In genomic region chr5:103174607-103175006, GRCm38 (mm10) we compare ENCODE assay signal across 16 mouse cellular contexts. TPM values are rescaled to one million over a fixed set of nuclear protein-coding genes. Genes with fewer than 3 reads are reported as not detected.
DNase-seq lines count a peak whose midpoint lies in the region; ATAC-seq and TF ChIP-seq lines count a peak whose summit lies in the region.
"Had no signal": no experiment of that assay in that cellular context is flagged by ENCODE, and none has a peak within 500 bp of the region (broad histone marks: within the 10 kb centered on the region; RNA-seq: fewer than 3 reads in every experiment).

No protein-coding gene starts in this region.

- 0 out of 2 replicates have a peak, but pooled peaks have one; percentile 44 for ATAC-seq in forebrain, postnatal 0 days
- ATAC-seq in midbrain, embryonic 16.5 days = 0 out of 2 replicates have a peak, but pooled peaks have one; percentile 26
- ATAC-seq in lung, postnatal 0 days = no peak
- ATAC-seq: intestine, embryonic 16.5 days had no signal

- H3K27ac ChIP-seq in forebrain, postnatal 0 days (ENCODE audit: low read depth, low read length) = no peak overlapping the region; the same call in 1 of the 2 replicates
- H3K27ac ChIP-seq in forebrain, embryonic 10.5 days = no peak overlapping the region
- H3K27ac ChIP-seq in midbrain, embryonic 16.5 days (ENCODE audit: low read length) = peak overlapping the region; percentile 54; the same call in 1 of the 2 replicates
- no peak overlapping the region for H3K27ac ChIP-seq in embryonic facial prominence, embryonic 10.5 days (replicated peaks)
- no peak overlapping the region for H3K27ac ChIP-seq in lung, postnatal 0 days (ENCODE audit: low read length)
- H3K27ac ChIP-seq: limb, embryonic 15.5 days had no signal

- peaks cover 9% of the 10 kb centered on the region; the same call in 1 of the 2 replicates for H3K4me1 ChIP-seq in forebrain, postnatal 0 days (ENCODE audit: insufficient read depth)
- H3K4me1 ChIP-seq in forebrain, embryonic 10.5 days = peaks cover 12% of the 10 kb centered on the region
- H3K4me1 ChIP-seq in midbrain, embryonic 16.5 days (ENCODE audit: control insufficient read depth, insufficient read depth, low read length) = peaks cover 25% of the 10 kb centered on the region
- peaks cover 6% of the 10 kb centered on the region for H3K4me1 ChIP-seq in embryonic facial prominence, embryonic 10.5 days
- H3K4me1 ChIP-seq in lung, postnatal 0 days (ENCODE audit: insufficient read depth, low read depth, low read length) = no peaks in the 10 kb centered on the region
- H3K4me1 ChIP-seq: limb, embryonic 15.5 days had no signal

- H3K9me3 ChIP-seq in forebrain, postnatal 0 days (ENCODE audit: low read length) = no peaks in the 10 kb centered on the region
- peaks cover 3% of the 10 kb centered on the region; the same call in 1 of the 2 replicates for H3K9me3 ChIP-seq in forebrain, embryonic 10.5 days
- H3K9me3 ChIP-seq in midbrain, embryonic 16.5 days (replicated peaks; ENCODE audit: control insufficient read depth, low read length, poor library complexity, severe bottlenecking) = no peaks in the 10 kb centered on the region; the same call in 1 of the 2 replicates
- H3K9me3 ChIP-seq in embryonic facial prominence, embryonic 10.5 days = 0 out of 2 replicates have a peak, but pooled peaks cover 3% of the 10 kb centered on the region
- no peaks in the 10 kb centered on the region for H3K9me3 ChIP-seq in lung, postnatal 0 days (ENCODE audit: low read length)
- H3K9me3 ChIP-seq: limb, embryonic 15.5 days had no signal

- TF ChIP-seq POLR2A in brain, embryonic 14.5 days (IDR thresholded peaks at IDR 0.05; ENCODE audit: borderline replicate concordance, extremely low read depth, insufficient read depth, insufficient read length, poor library complexity, severe bottlenecking) = no peak

- peak; percentile 44 for DNase-seq in forebrain, postnatal 0 days
- DNase-seq in forebrain, embryonic 10.5 days (ENCODE audit: extremely low spot score, low spot score) = no peak
- peak; percentile 60 for DNase-seq in brain, embryonic 14.5 days (ENCODE audit: low read depth)
- DNase-seq in layer of hippocampus, adult 9-10 months (ENCODE audit: low spot score) = peak; percentile 39
- DNase-seq in embryonic facial prominence, embryonic 10.5 days (ENCODE audit: low spot score) = no peak
- no peak for DNase-seq in spleen, adult 12 weeks (ENCODE audit: low spot score)
- DNase-seq in lung, postnatal 0 days (ENCODE audit: low spot score) = no peak
- DNase-seq: adrenal gland, postnatal 10 days; heart, adult 18-20 months; kidney, postnatal 25 days; lung, adult 2 months; thymus, postnatal 36 days had no signal

- 27% methylated on average over 7 of the region's 7 CpGs for WGBS in forebrain, postnatal 0 days
- 83% methylated on average over 7 of the region's 7 CpGs for WGBS in forebrain, embryonic 10.5 days
- WGBS in midbrain, embryonic 16.5 days = 33% methylated on average over 7 of the region's 7 CpGs
- WGBS in embryonic facial prominence, embryonic 10.5 days = 86% methylated on average over 7 of the region's 7 CpGs
- WGBS in lung, postnatal 0 days = 61% methylated on average over 7 of the region's 7 CpGs

- no peaks in the 10 kb centered on the region for H3K27me3 ChIP-seq in forebrain, postnatal 0 days (ENCODE audit: insufficient read depth, low read length)
- H3K27me3 ChIP-seq in forebrain, embryonic 10.5 days (ENCODE audit: poor library complexity, severe bottlenecking) = no peaks in the 10 kb centered on the region
- H3K27me3 ChIP-seq in midbrain, embryonic 16.5 days (ENCODE audit: control insufficient read depth, insufficient read depth, low read depth, low read length) = no peaks in the 10 kb centered on the region
- no peaks in the 10 kb centered on the region for H3K27me3 ChIP-seq in embryonic facial prominence, embryonic 10.5 days (replicated peaks; ENCODE audit: low read depth, poor library complexity, severe bottlenecking)
- H3K27me3 ChIP-seq in lung, postnatal 0 days (replicated peaks; ENCODE audit: insufficient read depth, low read length) = no peaks in the 10 kb centered on the region
- H3K27me3 ChIP-seq: limb, embryonic 15.5 days had no signal

- no peak overlapping the region for H3K4me3 ChIP-seq in forebrain, postnatal 0 days (ENCODE audit: low read depth, low read length)
- no peak overlapping the region for H3K4me3 ChIP-seq in forebrain, embryonic 10.5 days
- no peak overlapping the region for H3K4me3 ChIP-seq in midbrain, embryonic 16.5 days (ENCODE audit: low read depth, low read length)
- H3K4me3 ChIP-seq in embryonic facial prominence, embryonic 10.5 days = no peak overlapping the region
- H3K4me3 ChIP-seq in lung, postnatal 0 days (ENCODE audit: low read depth, low read length) = no peak overlapping the region
- H3K4me3 ChIP-seq: limb, embryonic 15.5 days had no signal

- no peak for TF ChIP-seq EP300 in lung, postnatal 0 days (IDR thresholded peaks at IDR 0.05)

- no peak overlapping the region for H3K4me2 ChIP-seq in forebrain, postnatal 0 days (ENCODE audit: low read depth)
- no peak overlapping the region for H3K4me2 ChIP-seq in midbrain, embryonic 16.5 days (ENCODE audit: low read length)
- no peak overlapping the region for H3K4me2 ChIP-seq in lung, postnatal 0 days (replicated peaks; ENCODE audit: low read depth, low read length)
- H3K4me2 ChIP-seq: limb, embryonic 15.5 days had no signal

- no peak for TF ChIP-seq CTCF in forebrain, postnatal 0 days (IDR thresholded peaks at IDR 0.05; ENCODE audit: low read depth)
- no peak for TF ChIP-seq CTCF in brain, embryonic 14.5 days (IDR thresholded peaks at IDR 0.05; ENCODE audit: borderline replicate concordance, extremely low read depth, insufficient read depth, insufficient read length)
- no peak for TF ChIP-seq CTCF in lung, postnatal 0 days (IDR thresholded peaks at IDR 0.05)

- no peaks in the 10 kb centered on the region for H3K36me3 ChIP-seq in forebrain, postnatal 0 days (ENCODE audit: insufficient read depth)
- no peaks in the 10 kb centered on the region for H3K36me3 ChIP-seq in forebrain, embryonic 10.5 days (replicated peaks)
- peaks cover 3% of the 10 kb centered on the region; the same call in 1 of the 2 replicates for H3K36me3 ChIP-seq in midbrain, embryonic 16.5 days (ENCODE audit: control insufficient read depth, insufficient read depth, low read length)
- H3K36me3 ChIP-seq in embryonic facial prominence, embryonic 10.5 days (replicated peaks) = no peaks in the 10 kb centered on the region
- no peaks in the 10 kb centered on the region for H3K36me3 ChIP-seq in lung, postnatal 0 days (ENCODE audit: insufficient read depth, low read length)
- H3K36me3 ChIP-seq: limb, embryonic 15.5 days had no signal

- H3K9ac ChIP-seq in forebrain, postnatal 0 days = no peak overlapping the region
- H3K9ac ChIP-seq in midbrain, embryonic 16.5 days (ENCODE audit: low read depth, low read length) = no peak overlapping the region
- H3K9ac ChIP-seq in lung, postnatal 0 days (replicated peaks; ENCODE audit: low read depth) = no peak overlapping the region
- H3K9ac ChIP-seq: limb, embryonic 15.5 days had no signal

RNA-seq across cellular contexts. Expression of gene Mapk10, which starts 36.5 kb away (rescaled TPM):
- total RNA-seq in forebrain, postnatal 0 days (2014; rRNA removed) = 36.2 and 41.5 TPM in 2 replicates
- 74.6 and 89.2 TPM in 2 replicates for polyA plus RNA-seq in forebrain, postnatal 0 days (2015; fragmentation: Nextera tagmentation; extraction: Ambion mirVana)
- polyA plus RNA-seq in forebrain, embryonic 10.5 days (2016; fragmentation: Nextera tagmentation; extraction: Ambion mirVana) = 7.7 TPM in 2 replicates
- polyA plus RNA-seq in brain, embryonic 14.5 days (2012; rRNA removed) = 37.3 and 65.9 TPM in 2 replicates
- polyA plus RNA-seq in midbrain, embryonic 16.5 days (2015; fragmentation: Nextera tagmentation; extraction: Ambion mirVana) = 132 and 133 TPM in 2 replicates
- 6.6 and 7.2 TPM in 2 replicates for polyA plus RNA-seq in embryonic facial prominence, embryonic 10.5 days (2016; fragmentation: Nextera tagmentation; extraction: Ambion mirVana)
- 0.66 and 1.0 TPM in 2 replicates for polyA plus RNA-seq in lung, postnatal 0 days (2015; fragmentation: Nextera tagmentation; extraction: Ambion mirVana)
- total RNA-seq: megakaryocyte progenitor cell, adult 5-6 weeks had no signal

Comparison
In these comparisons a context has a peak if more than half of its experiments do, and no peak if none do; other contexts are left out.
1. DNase-seq: peak in forebrain, postnatal 0 days (single experiment), brain, embryonic 14.5 days (single experiment) and layer of hippocampus, adult 9-10 months (single experiment); none in forebrain, embryonic 10.5 days (single experiment), embryonic facial prominence, embryonic 10.5 days (single experiment), spleen, adult 12 weeks (single experiment) and lung, postnatal 0 days (single experiment).